Mouse (Mus musculus) CH12.LX (cell line): ENCODE results near the gene Tmprss2. TPM values are rescaled to one million over a fixed set of nuclear protein-coding genes. Genes with fewer than 3 reads are reported as not detected.

Experiments used
- DNase-seq: peaks from one replicate; pipeline ENCODE4 v3.0.0-alpha.2; 2013; ENCODE audit errors: extremely low read depth
- H3K27ac ChIP-seq: 2 replicates; pipeline ENCODE4 v1.5.1; 2012; ENCODE audit warnings: low read depth, mild to moderate bottlenecking, control low read depth, moderate library complexity; ENCODE audit not compliant: insufficient read depth
- H3K27me3 ChIP-seq: replicated peaks from 2 replicates; pipeline ENCODE3; 2012; ENCODE audit warnings: inconsistent platforms
- H3K36me3 ChIP-seq, 2 experiments: replicated peaks in 1 of 2; 2 replicates each; pipeline versions ENCODE3 to v1.6.1; 2012; ENCODE audit warnings: inconsistent platforms in 1 of 2, low read length in 1 of 2, mild to moderate bottlenecking in 1 of 2, mixed read lengths in 1 of 2, moderate library complexity in 1 of 2; ENCODE audit not compliant: control insufficient read depth in 1 of 2, insufficient read depth in 1 of 2
- H3K4me1 ChIP-seq, 2 experiments: 2 replicates each; pipeline ENCODE4 v1.6.1; 2012; ENCODE audit warnings: inconsistent platforms in 1 of 2, moderate library complexity in 1 of 2; ENCODE audit not compliant: insufficient read depth in 2 of 2, control insufficient read depth in 1 of 2
- H3K4me2 ChIP-seq: 2 replicates; pipeline ENCODE4 v1.6.1; 2012; ENCODE audit warnings: low read depth, mild to moderate bottlenecking, control low read depth; ENCODE audit not compliant: poor library complexity, insufficient read depth, severe bottlenecking
- H3K4me3 ChIP-seq, 3 experiments: fragments of 150-350 bp in 1 of 3; sonication (generic) in 1 of 3; replicated peaks in 1 of 3; 2 replicates each; pipeline versions ENCODE3 to v1.5.1; 2011 to 2012; ENCODE audit warnings: low read depth in 2 of 3, low read length in 2 of 3, mild to moderate bottlenecking in 2 of 3, moderate library complexity in 2 of 3, control low read depth in 1 of 3, improper control_type of control experiment in 1 of 3, inconsistent platforms in 1 of 3, mixed read lengths in 1 of 3; ENCODE audit not compliant: poor library complexity in 1 of 3
- H3K79me2 ChIP-seq: replicated peaks from 2 replicates; pipeline ENCODE4 v1.6.1; 2012; ENCODE audit warnings: mild to moderate bottlenecking, moderate library complexity; ENCODE audit not compliant: control insufficient read depth, poor library complexity, insufficient read depth, severe bottlenecking; ENCODE audit errors: extremely low read depth
- H3K9ac ChIP-seq: 2 replicates; pipeline ENCODE4 v1.6.1; 2012; ENCODE audit warnings: low read depth, mild to moderate bottlenecking, control low read depth, moderate library complexity; ENCODE audit not compliant: insufficient read depth
- H3K9me3 ChIP-seq: replicated peaks from 2 replicates; pipeline ENCODE3; 2012; ENCODE audit warnings: low read length, inconsistent platforms, mixed read lengths
- BHLHE40 ChIP-seq: IDR thresholded peaks from 2 replicates; pipeline ENCODE4 v1.6.1; 2011; ENCODE audit warnings: mild to moderate bottlenecking, low read depth, low read length, improper control_type of control experiment
- CHD1 ChIP-seq: IDR thresholded peaks from 2 replicates; pipeline ENCODE4 v1.6.1; 2012; ENCODE audit warnings: low read depth, low read length, improper control_type of control experiment, inconsistent platforms
- CHD2 ChIP-seq: IDR thresholded peaks from 2 replicates; pipeline ENCODE4 v1.6.1; 2011; ENCODE audit warnings: low read length, improper control_type of control experiment
- CTCF ChIP-seq, 2 experiments: IDR thresholded peaks in 1 of 2; conservative IDR thresholded peaks in 1 of 2; 2 replicates each; pipeline ENCODE4 v1.5.1; 2011 to 2012; ENCODE audit warnings: low read depth in 2 of 2, low read length in 2 of 2, improper control_type of control experiment in 1 of 2, inconsistent platforms in 1 of 2, mild to moderate bottlenecking in 1 of 2, moderate library complexity in 1 of 2
- ELF1 ChIP-seq: IDR thresholded peaks from 2 replicates; pipeline ENCODE4 v1.6.1; 2014; ENCODE audit warnings: low read depth, mild to moderate bottlenecking, inconsistent platforms, low read length, improper control_type of control experiment
- GABPA ChIP-seq: IDR thresholded peaks from 2 replicates; pipeline ENCODE4 v1.6.1; 2012; ENCODE audit warnings: low read depth, low read length, improper control_type of control experiment, inconsistent platforms; ENCODE audit not compliant: insufficient replicate concordance
- JUND ChIP-seq: conservative IDR thresholded peaks from 2 replicates; pipeline ENCODE4 v1.6.1; 2011; ENCODE audit warnings: low read depth, low read length, improper control_type of control experiment
- KAT2A ChIP-seq: IDR thresholded peaks from 2 replicates; pipeline ENCODE4 v1.6.1; 2012; ENCODE audit warnings: low read length, improper control_type of control experiment, inconsistent platforms; ENCODE audit not compliant: insufficient replicate concordance
- MAFK ChIP-seq: IDR thresholded peaks from 2 replicates; pipeline ENCODE4 v1.6.1; 2011; ENCODE audit warnings: low read length, improper control_type of control experiment; ENCODE audit not compliant: insufficient replicate concordance
- MAX ChIP-seq: IDR thresholded peaks from 2 replicates; pipeline ENCODE4 v1.6.1; 2011; ENCODE audit warnings: low read length, improper control_type of control experiment
- MAZ ChIP-seq: IDR thresholded peaks from 2 replicates; pipeline ENCODE4 v1.6.1; 2012; ENCODE audit warnings: low read depth, mild to moderate bottlenecking, inconsistent platforms, low read length, improper control_type of control experiment, moderate library complexity
- MEF2A ChIP-seq: IDR thresholded peaks from 2 replicates; pipeline ENCODE4 v1.6.1; 2014; ENCODE audit warnings: low read depth, mild to moderate bottlenecking, inconsistent platforms, low read length, improper control_type of control experiment, borderline replicate concordance
- MXI1 ChIP-seq: IDR thresholded peaks from 2 replicates; pipeline ENCODE4 v1.6.1; 2011; ENCODE audit warnings: mild to moderate bottlenecking, low read depth, low read length, improper control_type of control experiment
- NELFE ChIP-seq: IDR thresholded peaks from 2 replicates; pipeline ENCODE4 v1.6.1; 2011; ENCODE audit warnings: low read depth, low read length, improper control_type of control experiment
- PAX5 ChIP-seq: IDR thresholded peaks from 2 replicates; pipeline ENCODE4 v1.6.1; 2012; ENCODE audit warnings: low read length, inconsistent platforms, mixed read lengths
- POLR2A ChIP-seq: IDR thresholded peaks from 2 replicates; pipeline ENCODE4 v1.6.1; 2011; ENCODE audit warnings: low read depth, mild to moderate bottlenecking, improper control_type of control experiment, low read length
- RAD21 ChIP-seq: IDR thresholded peaks from 2 replicates; pipeline ENCODE4 v1.6.1; 2011; ENCODE audit warnings: low read depth, mild to moderate bottlenecking, low read length, improper control_type of control experiment, moderate library complexity
- SIN3A ChIP-seq: IDR thresholded peaks from 2 replicates; pipeline ENCODE4 v1.6.1; 2012; ENCODE audit warnings: low read length, improper control_type of control experiment, inconsistent platforms
- SMC3 ChIP-seq: IDR thresholded peaks from 2 replicates; pipeline ENCODE4 v1.6.1; 2011; ENCODE audit warnings: low read depth, low read length, improper control_type of control experiment
- TBP ChIP-seq: conservative IDR thresholded peaks from 2 replicates; pipeline ENCODE4 v1.6.1; 2011; ENCODE audit warnings: low read depth, low read length, improper control_type of control experiment
- UBTF ChIP-seq: IDR thresholded peaks from 2 replicates; pipeline ENCODE4 v1.6.1; 2012; ENCODE audit warnings: low read depth, mild to moderate bottlenecking, inconsistent platforms, low read length, improper control_type of control experiment, moderate library complexity
- USF1 ChIP-seq: IDR thresholded peaks from 2 replicates; pipeline ENCODE4 v1.6.1; 2014; ENCODE audit warnings: low read depth, mild to moderate bottlenecking, inconsistent platforms, low read length, improper control_type of control experiment
- ZMIZ1 ChIP-seq: IDR thresholded peaks from 2 replicates; pipeline ENCODE4 v1.6.1; 2012; ENCODE audit warnings: low read depth, mild to moderate bottlenecking, inconsistent platforms, low read length, improper control_type of control experiment
- dilution Hi-C: fragments of 300-500 bp; cut with MboI; formaldehyde crosslinking; loops from 2 replicates; pipeline ENCODE4 v1.14.3; 2020; ENCODE audit warnings: low sequenced_read_pairs; ENCODE audit not compliant: extremely low pct_unique_long_range_greater_than_20kb, extremely low pct_ligation_motif_present
- in situ Hi-C: fragments of 300-500 bp; cut with MboI; formaldehyde crosslinking; loops from 3 replicates; pipeline ENCODE4 v1.14.3; 2019; ENCODE audit warnings: low sequenced_read_pairs, low pct_ligation_motif_present, low pct_unique_long_range_greater_than_20kb, mixed read lengths
- polyA plus RNA-seq: library from polyadenylated mRNA; unstranded; fragments of >175 nt; gene quantifications from 2 replicates; pipeline ENCODE4 v1.2.1, GENCODE M21; 2012; ENCODE audit warnings: low read depth; ENCODE audit not compliant: insufficient read length
- total RNA-seq, 2 experiments: library from RNA; depleted of rRNA; stranded (reverse); fragments of 300-350 nt in 1 of 2; fragments of >200 nt in 1 of 2; gene quantifications; 2 replicates each; pipeline ENCODE4 v1.2.3; 2012 to 2014

Gene Tmprss2
- total and polyA plus RNA-seq, 3 experiments: not detected

GRCm38 (mm10) chr16:97658481-97658880, 47.5 kb upstream of the Tmprss2 start:
- H3K4me3 ChIP-seq: no peak overlapping the region
- peaks cover 2% of the 10 kb centered on the region for H3K27me3 ChIP-seq
- in situ Hi-C loops (no loop called here), dilution Hi-C loops (no loop called here)
- H3K79me2 ChIP-seq: no peaks in the 10 kb centered on the region
- TF ChIP-seq MXI1: no peak
- no peak for TF ChIP-seq CHD2
- TF ChIP-seq SIN3A: no peak
- TF ChIP-seq MAX: no peak
- TF ChIP-seq MAFK: no peak
- no peak for TF ChIP-seq USF1
- TF ChIP-seq TBP: no peak
- no peak for TF ChIP-seq NELFE
- no peak for TF ChIP-seq GABPA
- no peak for TF ChIP-seq JUND
- TF ChIP-seq RAD21: no peak
- TF ChIP-seq UBTF: no peak
- no peak for TF ChIP-seq CHD1
- TF ChIP-seq MEF2A: no peak
- no peak for TF ChIP-seq PAX5
- no peak for TF ChIP-seq CTCF (conservative IDR thresholded peaks at IDR 0.05 in 1 of 2, IDR thresholded peaks at IDR 0.05 in 1 of 2; ENCODE audit: low read depth in 2 of 2, low read length in 2 of 2)
- no peak for TF ChIP-seq POLR2A
- no peak for TF ChIP-seq ELF1
- TF ChIP-seq ZMIZ1: no peak
- H3K4me2 ChIP-seq: no peak overlapping the region
- no peaks in the 10 kb centered on the region for H3K9me3 ChIP-seq
- DNase-seq: no peak
- H3K9ac ChIP-seq: no peak overlapping the region
- H3K27ac ChIP-seq: no peak overlapping the region
- no peaks in the 10 kb centered on the region for H3K4me1 ChIP-seq
- no peaks in the 10 kb centered on the region for H3K36me3 ChIP-seq

- H3K4me1 ChIP-seq: no peaks in the 10 kb centered on the region
These were observed 44.8 kb upstream of the Tmprss2 start for GRCm38 (mm10) chr16:97655800-97656199.

More at GRCm38 (mm10) chr16:97655800-97656199, 44.8 kb upstream of the Tmprss2 start:
- H3K9ac ChIP-seq: no peak overlapping the region
- no peaks in the 10 kb centered on the region for H3K36me3 ChIP-seq
- dilution Hi-C loops (no loop called here), in situ Hi-C loops (no loop called here)
- no peak overlapping the region for H3K4me3 ChIP-seq
- no peaks in the 10 kb centered on the region for H3K79me2 ChIP-seq
- peaks cover 2% of the 10 kb centered on the region for H3K27me3 ChIP-seq
- H3K4me2 ChIP-seq: no peak overlapping the region
- DNase-seq: no peak
- no peaks in the 10 kb centered on the region for H3K9me3 ChIP-seq
- H3K27ac ChIP-seq: no peak overlapping the region
- TF ChIP-seq MAZ (no peak), BHLHE40 (no peak), SMC3 (no peak), MAX (no peak), KAT2A (no peak), SIN3A (no peak)
